Mouse (Mus musculus): Measurements from ENCODE around the gene Mapk10. TPM values are rescaled to one million over a fixed set of nuclear protein-coding genes. Genes with fewer than 3 reads are reported as not detected.
A peak's percentile ranks its signal among the peaks of the same experiment; 100 is the strongest.

The Mapk10 gene
- total and polyA plus RNA-seq, 2 experiments from 2014 or later, result 3.9 to 7.0 TPM

GRCm38 (mm10) chr5:102993951-102994350 lies 217.2 kb downstream of the Mapk10 start:
- Histone ChIP-seq H3K36me3 (replicated peaks; ENCODE audit: control insufficient read depth, insufficient read depth, low read length) (no peaks in the 10 kb centered on the region), H3K27me3 (ENCODE audit: control insufficient read depth, insufficient read depth, low read length) (no peaks in the 10 kb centered on the region), H3K4me3 (ENCODE audit: low read depth, low read length) (no peak overlapping the region), H3K27ac (ENCODE audit: low read depth) (no peak overlapping the region), H3K4me2 (ENCODE audit: low read depth, low read length) (no peak overlapping the region), H3K9ac (replicated peaks; ENCODE audit: low read depth, low read length) (no peak overlapping the region), H3K9me3 (replicated peaks; ENCODE audit: control insufficient read depth, low read length) (no peaks in the 10 kb centered on the region), H3K4me1 (ENCODE audit: control insufficient read depth, insufficient read depth) (no peaks in the 10 kb centered on the region)
- WGBS, result 55% methylated on average over 5 of the region's 5 CpGs
- DNase-seq (ENCODE audit: low spot score) (peak; percentile 10), ATAC-seq (ENCODE audit: insufficient read depth, low read depth) (0 out of 2 replicates have a peak, but pooled peaks have one; percentile 36)
- TF ChIP-seq CTCF (IDR thresholded peaks at IDR 0.05; ENCODE audit: low read depth), result no peak
- TF ChIP-seq EP300 (IDR thresholded peaks at IDR 0.05; ENCODE audit: low read depth), result no peak

GRCm38 (mm10) chr5:102991691-102992090 lies 219.4 kb downstream of the Mapk10 start:
- Histone ChIP-seq H3K36me3 (replicated peaks; ENCODE audit: control insufficient read depth, insufficient read depth, low read length) (no peaks in the 10 kb centered on the region), H3K4me2 (ENCODE audit: low read depth, low read length) (no peak overlapping the region), H3K27ac (ENCODE audit: low read depth) (no peak overlapping the region), H3K27me3 (ENCODE audit: control insufficient read depth, insufficient read depth, low read length) (no peaks in the 10 kb centered on the region), H3K4me1 (ENCODE audit: control insufficient read depth, insufficient read depth) (no peaks in the 10 kb centered on the region), H3K4me3 (ENCODE audit: low read depth, low read length) (no peak overlapping the region), H3K9me3 (replicated peaks; ENCODE audit: control insufficient read depth, low read length) (no peaks in the 10 kb centered on the region), H3K9ac (replicated peaks; ENCODE audit: low read depth, low read length) (no peak overlapping the region)
- no peak for DNase-seq (ENCODE audit: low spot score)
- WGBS, result 58% methylated on average over 2 of the region's 2 CpGs
- no peak for ATAC-seq (ENCODE audit: insufficient read depth, low read depth)
- TF ChIP-seq EP300 (IDR thresholded peaks at IDR 0.05; ENCODE audit: low read depth) (no peak), CTCF (IDR thresholded peaks at IDR 0.05; ENCODE audit: low read depth) (no peak)

GRCm38 (mm10) chr5:102978382-102978781 lies 232.8 kb downstream of the Mapk10 start:
- Histone ChIP-seq H3K4me2 (ENCODE audit: low read depth, low read length) (no peak overlapping the region), H3K9me3 (replicated peaks; ENCODE audit: control insufficient read depth, low read length) (no peaks in the 10 kb centered on the region), H3K4me3 (ENCODE audit: low read depth, low read length) (no peak overlapping the region), H3K9ac (replicated peaks; ENCODE audit: low read depth, low read length) (no peak overlapping the region), H3K4me1 (ENCODE audit: control insufficient read depth, insufficient read depth) (no peaks in the 10 kb centered on the region), H3K36me3 (replicated peaks; ENCODE audit: control insufficient read depth, insufficient read depth, low read length) (no peaks in the 10 kb centered on the region), H3K27me3 (ENCODE audit: control insufficient read depth, insufficient read depth, low read length) (no peaks in the 10 kb centered on the region), H3K27ac (ENCODE audit: low read depth) (no peak overlapping the region)
- TF ChIP-seq CTCF (IDR thresholded peaks at IDR 0.05; ENCODE audit: low read depth), result no peak
- TF ChIP-seq EP300 (IDR thresholded peaks at IDR 0.05; ENCODE audit: low read depth), result no peak
- DNase-seq (ENCODE audit: low spot score) (no peak), ATAC-seq (ENCODE audit: insufficient read depth, low read depth) (no peak)
- 43% methylated on average over 2 of the region's 2 CpGs for WGBS

GRCm38 (mm10) chr5:102977138-102977537 lies 234.0 kb downstream of the Mapk10 start:
- H3K36me3 ChIP-seq (replicated peaks; ENCODE audit: control insufficient read depth, insufficient read depth, low read length), result no peaks in the 10 kb centered on the region
- H3K4me1 ChIP-seq (ENCODE audit: control insufficient read depth, insufficient read depth), result no peaks in the 10 kb centered on the region
- H3K4me2 ChIP-seq (ENCODE audit: low read depth, low read length), result no peak overlapping the region
- no peak overlapping the region for H3K27ac ChIP-seq (ENCODE audit: low read depth)
- no peaks in the 10 kb centered on the region for H3K27me3 ChIP-seq (ENCODE audit: control insufficient read depth, insufficient read depth, low read length)
- DNase-seq (ENCODE audit: low spot score) (no peak), ATAC-seq (ENCODE audit: insufficient read depth, low read depth) (no peak)
- H3K4me3 ChIP-seq (ENCODE audit: low read depth, low read length), result no peak overlapping the region
- H3K9ac ChIP-seq (replicated peaks; ENCODE audit: low read depth, low read length), result no peak overlapping the region
- no peaks in the 10 kb centered on the region for H3K9me3 ChIP-seq (replicated peaks; ENCODE audit: control insufficient read depth, low read length)
- 65% methylated on average over 6 of the region's 6 CpGs for WGBS
- no peak for TF ChIP-seq EP300 (IDR thresholded peaks at IDR 0.05; ENCODE audit: low read depth)
- TF ChIP-seq CTCF (IDR thresholded peaks at IDR 0.05; ENCODE audit: low read depth), result no peak

- Histone ChIP-seq H3K27ac (ENCODE audit: low read depth) (no peak overlapping the region), H3K36me3 (replicated peaks; ENCODE audit: control insufficient read depth, insufficient read depth, low read length) (no peaks in the 10 kb centered on the region), H3K9me3 (replicated peaks; ENCODE audit: control insufficient read depth, low read length) (no peaks in the 10 kb centered on the region), H3K4me3 (ENCODE audit: low read depth, low read length) (no peak overlapping the region), H3K4me1 (ENCODE audit: control insufficient read depth, insufficient read depth) (no peaks in the 10 kb centered on the region), H3K4me2 (ENCODE audit: low read depth, low read length) (no peak overlapping the region), H3K9ac (replicated peaks; ENCODE audit: low read depth, low read length) (no peak overlapping the region), H3K27me3 (ENCODE audit: control insufficient read depth, insufficient read depth, low read length) (no peaks in the 10 kb centered on the region)
- ATAC-seq (ENCODE audit: insufficient read depth, low read depth) (no peak), DNase-seq (ENCODE audit: low spot score) (no peak)
- TF ChIP-seq EP300 (IDR thresholded peaks at IDR 0.05; ENCODE audit: low read depth), result no peak
- no peak for TF ChIP-seq CTCF (IDR thresholded peaks at IDR 0.05; ENCODE audit: low read depth)
Measured at GRCm38 (mm10) chr5:102976540-102976939, 234.6 kb downstream of the Mapk10 start.

- Histone ChIP-seq H3K27ac (ENCODE audit: low read depth) (no peak overlapping the region), H3K36me3 (replicated peaks; ENCODE audit: control insufficient read depth, insufficient read depth, low read length) (no peaks in the 10 kb centered on the region), H3K9me3 (replicated peaks; ENCODE audit: control insufficient read depth, low read length) (no peaks in the 10 kb centered on the region), H3K4me1 (ENCODE audit: control insufficient read depth, insufficient read depth) (no peaks in the 10 kb centered on the region), H3K4me2 (ENCODE audit: low read depth, low read length) (no peak overlapping the region), H3K4me3 (ENCODE audit: low read depth, low read length) (no peak overlapping the region), H3K27me3 (ENCODE audit: control insufficient read depth, insufficient read depth, low read length) (no peaks in the 10 kb centered on the region), H3K9ac (replicated peaks; ENCODE audit: low read depth, low read length) (no peak overlapping the region)
- 83% methylated on average over 4 of the region's 4 CpGs for WGBS
- DNase-seq (ENCODE audit: low spot score), result no peak
- TF ChIP-seq CTCF (IDR thresholded peaks at IDR 0.05; ENCODE audit: low read depth) (no peak), EP300 (IDR thresholded peaks at IDR 0.05; ENCODE audit: low read depth) (no peak)
- no peak for ATAC-seq (ENCODE audit: insufficient read depth, low read depth)
Measured at GRCm38 (mm10) chr5:102974400-102974799, 236.7 kb downstream of the Mapk10 start.

Data from heart, postnatal 0 days (tissue).